Mouse (Mus musculus): ENCODE measurements around the gene Olfr1425.
"Not testable (repeated sequence)": the region's sequence is repeated elsewhere in the genome, so short reads cannot be mapped to it uniquely, and the experiment has no call there.

Gene Olfr1425

GRCm38 (mm10) chr19:12077631-12078030, at the start of gene Olfr1425:
TSS of gene Olfr1425 (minus strand) at chr19:12077731.
- in situ Hi-C loops (cut with MboI, MseI) = not testable (repeated sequence)

- in situ Hi-C loops (cut with MboI, MseI) = no loop called here
Observed at GRCm38 (mm10) chr19:12123103-12123502, 45.6 kb upstream of the Olfr1425 start, which contains the start of gene Olfr76. TSS of gene Olfr76 (minus strand) at chr19:12123203.

- in situ Hi-C loops (cut with MboI, MseI) = no loop called here
Observed at GRCm38 (mm10) chr19:12116464-12116863, 38.9 kb upstream of the Olfr1425 start.

GRCm38 (mm10) chr19:12115797-12116196, 38.3 kb upstream of the Olfr1425 start, which contains the start of gene Olfr1428:
TSS of gene Olfr1428 (minus strand) at chr19:12115897.
- in situ Hi-C loops (cut with MboI, MseI) = no loop called here

GRCm38 (mm10) chr19:12113807-12114206, 36.3 kb upstream of the Olfr1425 start:
- in situ Hi-C loops (cut with MboI, MseI) = no loop called here

GRCm38 (mm10) chr19:12104541-12104940, 27.0 kb upstream of the Olfr1425 start:
- in situ Hi-C loops (cut with MboI, MseI) = no loop called here

- in situ Hi-C loops (cut with MboI, MseI) = no loop called here
Observed at GRCm38 (mm10) chr19:12103234-12103633, 25.7 kb upstream of the Olfr1425 start, which contains the start of gene Olfr1427. TSS of gene Olfr1427 (minus strand) at chr19:12103334.

- in situ Hi-C loops (cut with MboI, MseI) = no loop called here
Observed at GRCm38 (mm10) chr19:12091913-12092312, 14.4 kb upstream of the Olfr1425 start, which contains the start of gene Olfr1426. TSS of gene Olfr1426 (minus strand) at chr19:12092013.

GRCm38 (mm10) chr19:12069546-12069945, 8.0 kb downstream of the Olfr1425 start:
- in situ Hi-C loops (cut with MboI, MseI) = not testable (repeated sequence)

GRCm38 (mm10) chr19:12067806-12068205, 9.7 kb downstream of the Olfr1425 start:
- in situ Hi-C loops (cut with MboI, MseI) = not testable (repeated sequence)

GRCm38 (mm10) chr19:12062582-12062981, 14.9 kb downstream of the Olfr1425 start, which contains the start of gene Olfr1424:
TSS of gene Olfr1424 (minus strand) at chr19:12062682.
- in situ Hi-C loops (cut with MboI, MseI) = not testable (repeated sequence)

GRCm38 (mm10) chr19:12043163-12043562, 34.4 kb downstream of the Olfr1425 start:
- in situ Hi-C loops (cut with MboI, MseI) = no loop called here

GRCm38 (mm10) chr19:12041217-12041616, 36.3 kb downstream of the Olfr1425 start, which contains the start of gene Olfr1423:
TSS of gene Olfr1423 (minus strand) at chr19:12041317.
- in situ Hi-C loops (cut with MboI, MseI) = no loop called here

GRCm38 (mm10) chr19:12037727-12038126, 39.8 kb downstream of the Olfr1425 start:
- in situ Hi-C loops (cut with MboI, MseI) = no loop called here

GRCm38 (mm10) chr19:12026606-12027005, 50.9 kb downstream of the Olfr1425 start:
- in situ Hi-C loops (cut with MboI, MseI) = no loop called here

GRCm38 (mm10) chr19:12025333-12025732, 52.2 kb downstream of the Olfr1425 start:
- in situ Hi-C loops (cut with MboI, MseI) = no loop called here

GRCm38 (mm10) chr19:12024149-12024548, 53.4 kb downstream of the Olfr1425 start:
- in situ Hi-C loops (cut with MboI, MseI) = loop anchor here (25.0 kb wide), 1 partner anchor 788 kb away; no protein-coding TSS in a partner anchor
